Mouse (Mus musculus): ENCODE results near the gene Slc2a10.

Slc2a10 gene

GRCm38 (mm10) chr2:165503259-165504203, at the start of gene Slc2a10:
TSS of gene Slc2a10 (plus strand) at chr2:165503787.
- no peak for DNase-seq (ENCODE audit: low spot score in 2 of 2)

GRCm38 (mm10) chr2:165456710-165457109, 46.9 kb upstream of the Slc2a10 start:
- DNase-seq (ENCODE audit: low spot score in 2 of 2), result no peak

GRCm38 (mm10) chr2:165458189-165458588, 45.4 kb upstream of the Slc2a10 start:
- DNase-seq (ENCODE audit: low spot score in 2 of 2), result no peak

GRCm38 (mm10) chr2:165459663-165460062, 43.9 kb upstream of the Slc2a10 start:
- no peak for DNase-seq (ENCODE audit: low spot score in 2 of 2)

- no peak for DNase-seq (ENCODE audit: low spot score in 2 of 2)
Measured at GRCm38 (mm10) chr2:165467824-165468452, 35.6 kb upstream of the Slc2a10 start.

GRCm38 (mm10) chr2:165470167-165470566, 33.4 kb upstream of the Slc2a10 start:
- no peak for DNase-seq (ENCODE audit: low spot score in 2 of 2)

GRCm38 (mm10) chr2:165471943-165472342, 31.6 kb upstream of the Slc2a10 start:
- no peak for DNase-seq (ENCODE audit: low spot score in 2 of 2)

- DNase-seq (ENCODE audit: low spot score in 2 of 2), result no peak
Measured at GRCm38 (mm10) chr2:165473003-165473402, 30.6 kb upstream of the Slc2a10 start, which contains the start of gene Slc13a3. TSS of gene Slc13a3 (minus strand) at chr2:165473230.

- no peak for DNase-seq (ENCODE audit: low spot score in 2 of 2)
Measured at GRCm38 (mm10) chr2:165475412-165475811, 28.2 kb upstream of the Slc2a10 start.

- DNase-seq (ENCODE audit: low spot score in 2 of 2), result no peak
Measured at GRCm38 (mm10) chr2:165475850-165476249, 27.7 kb upstream of the Slc2a10 start.

GRCm38 (mm10) chr2:165482003-165482402, 21.6 kb upstream of the Slc2a10 start:
- no peak for DNase-seq (ENCODE audit: low spot score in 2 of 2)

- DNase-seq (ENCODE audit: low spot score in 2 of 2), result no peak
Measured at GRCm38 (mm10) chr2:165484152-165484551, 19.4 kb upstream of the Slc2a10 start.

GRCm38 (mm10) chr2:165485826-165486225, 17.8 kb upstream of the Slc2a10 start:
- DNase-seq (ENCODE audit: low spot score in 2 of 2), result no peak

- no peak for DNase-seq (ENCODE audit: low spot score in 2 of 2)
Measured at GRCm38 (mm10) chr2:165486401-165486800, 17.2 kb upstream of the Slc2a10 start.

GRCm38 (mm10) chr2:165486881-165487535, 16.6 kb upstream of the Slc2a10 start:
- peak; percentile 54 to 68 for DNase-seq (ENCODE audit: low spot score in 2 of 2)

GRCm38 (mm10) chr2:165492648-165493553, 10.7 kb upstream of the Slc2a10 start, which contains the start of gene Trp53rka:
TSS of gene Trp53rka (minus strand) at chr2:165493324.
- DNase-seq (ENCODE audit: low spot score in 2 of 2), result peak; percentile 83

GRCm38 (mm10) chr2:165493587-165494210, 9.9 kb upstream of the Slc2a10 start:
- peak; percentile 29 to 72 for DNase-seq (ENCODE audit: low spot score in 2 of 2)

- no peak for DNase-seq (ENCODE audit: low spot score in 2 of 2)
Measured at GRCm38 (mm10) chr2:165494495-165494894, 9.1 kb upstream of the Slc2a10 start.

- DNase-seq (ENCODE audit: low spot score in 2 of 2), result peak; percentile 61 to 81
Measured at GRCm38 (mm10) chr2:165496251-165496650, 7.3 kb upstream of the Slc2a10 start.

- no peak for DNase-seq (ENCODE audit: low spot score in 2 of 2)
Measured at GRCm38 (mm10) chr2:165497706-165498275, 5.8 kb upstream of the Slc2a10 start.

Data from right cerebral cortex, adult 2 months (tissue).